Mouse (Mus musculus): ENCODE results near the gene Zfp750.

- TF ChIP-seq CTCF (IDR thresholded peaks at IDR 0.05; ENCODE audit: borderline replicate concordance, insufficient read depth, low read depth, low read length) (no peak), POLR2A (IDR thresholded peaks at IDR 0.05; ENCODE audit: borderline replicate concordance, insufficient read depth, low read length) (no peak)
Measured at GRCm38 (mm10) chr11:121501525-121501924, 17.6 kb downstream of the Zfp750 start.
